Mouse (Mus musculus): ENCODE measurements at regions not wholly inside any gene's neighbourhood (a gene's known extent, or its start where the extent isn't known, plus 50 kb on each side); places are given as distances from the start of the nearest gene placed in this dataset.
"Not testable (repeated sequence)": the region's sequence is repeated elsewhere in the genome, so short reads cannot be mapped to it uniquely, and the experiment has no call there.

DNA sequence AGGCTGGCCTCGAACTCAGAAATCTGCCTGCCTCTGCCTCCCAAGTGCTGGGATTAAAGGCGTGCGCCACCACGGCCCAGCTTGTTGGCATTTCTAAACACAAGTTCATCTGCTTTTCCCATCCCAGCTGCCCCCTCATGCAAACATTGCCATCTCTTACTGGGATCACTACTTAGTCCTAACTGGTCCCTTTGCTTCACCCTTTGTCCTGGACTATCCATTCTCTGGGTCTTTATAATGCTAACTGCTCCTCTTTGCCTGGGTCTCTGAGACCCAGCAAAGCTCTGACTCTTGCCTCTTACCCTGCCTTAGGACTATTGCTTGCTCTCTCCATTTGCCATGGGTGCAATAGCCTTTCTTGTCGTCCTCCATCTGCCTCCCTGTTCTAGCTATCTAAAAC lies 103.7 kb downstream of the Dad1 start:
- intact Hi-C loops (cut with DNase I), result loop anchor here (2.0 kb wide), 1 partner anchor 269 kb away; no protein-coding TSS in a partner anchor
- no peak for DNase-seq

DNA sequence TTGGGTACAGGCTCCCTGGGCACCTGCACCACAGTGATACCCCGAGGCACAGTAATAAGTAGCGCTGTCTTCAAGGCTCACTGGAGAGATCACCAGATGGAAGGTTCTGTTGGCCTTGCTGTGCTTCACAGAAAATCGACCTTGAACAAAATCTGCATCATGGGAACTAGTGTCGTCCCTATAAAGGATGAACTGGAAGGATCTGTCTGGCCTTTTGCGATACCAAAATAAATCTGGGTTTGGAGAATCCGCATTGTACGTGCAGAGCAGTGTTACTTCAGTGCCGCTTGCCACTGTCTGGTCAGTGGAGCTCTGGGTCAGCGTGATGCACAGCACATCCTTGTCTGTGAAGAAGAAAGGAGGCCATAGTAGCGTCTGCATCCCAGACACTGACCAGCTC lies 105.3 kb downstream of the Dad1 start:
- no peak for DNase-seq
- intact Hi-C loops (cut with DNase I), result no loop called here

- no peak for DNase-seq
- intact Hi-C loops (cut with DNase I), result no loop called here
Observed at GRCm38 (mm10) chr14:54148121-54148520, 105.8 kb downstream of the Dad1 start.

- intact Hi-C loops (cut with DNase I), result no loop called here
- DNase-seq, result no peak
Observed at GRCm38 (mm10) chr14:54147546-54147945, 106.4 kb downstream of the Dad1 start.

GRCm38 (mm10) chr14:54145743-54146741 lies 107.9 kb downstream of the Dad1 start:
- no peak for DNase-seq
- intact Hi-C loops (cut with DNase I), result no loop called here

- DNase-seq, result no peak
- intact Hi-C loops (cut with DNase I), result no loop called here
Observed at GRCm38 (mm10) chr14:54143828-54144227, 110.1 kb downstream of the Dad1 start.

DNA sequence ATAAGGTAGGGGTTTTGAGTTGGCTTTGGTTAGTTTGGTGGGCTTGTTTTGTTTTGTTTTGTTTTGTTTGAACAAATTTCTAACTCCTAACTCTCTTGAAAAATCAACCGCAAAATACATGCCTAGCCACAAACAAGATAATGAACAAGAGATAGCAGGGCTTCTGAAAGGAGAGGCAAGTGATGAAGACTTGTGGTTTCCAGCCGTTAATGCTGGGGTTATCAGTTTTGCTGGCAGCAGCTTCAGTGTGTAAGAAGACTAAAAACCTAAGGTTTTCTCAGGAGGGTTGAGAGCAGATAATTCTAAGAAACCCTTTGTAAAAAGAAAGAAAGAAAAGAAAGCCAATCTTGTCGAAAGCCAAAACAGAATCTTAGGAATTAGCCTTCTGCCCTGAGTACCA lies 115.6 kb downstream of the Dad1 start:
- intact Hi-C loops (cut with DNase I), result loop anchor here (5.0 kb wide), 1 partner anchor 41 kb away; no protein-coding TSS in a partner anchor
- no peak for DNase-seq

DNA sequence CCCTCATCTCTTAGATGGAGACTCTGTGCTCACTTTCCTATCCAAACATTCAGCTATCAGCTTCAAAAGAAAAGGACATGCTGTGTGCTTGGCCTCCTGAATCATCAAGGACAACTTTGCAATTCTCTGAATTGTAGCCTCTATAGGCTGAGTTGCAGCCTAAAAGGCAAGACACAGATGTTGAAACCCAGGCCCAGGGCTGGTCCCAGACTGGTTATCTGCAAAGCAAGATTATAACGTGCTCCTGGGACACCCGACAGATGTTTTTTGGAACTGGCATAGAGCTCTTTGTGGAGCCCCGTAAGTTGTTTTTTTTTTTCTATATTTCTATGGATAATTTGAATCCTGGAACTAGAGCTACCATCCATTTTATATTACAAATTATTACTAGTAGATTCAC lies 117.4 kb downstream of the Dad1 start:
- no peak for DNase-seq
- intact Hi-C loops (cut with DNase I), result loop anchor here (5.0 kb wide), 1 partner anchor 39 kb away; no protein-coding TSS in a partner anchor

- intact Hi-C loops (cut with DNase I), result no loop called here
- no peak for DNase-seq
Observed at GRCm38 (mm10) chr14:54128334-54128733, 125.6 kb downstream of the Dad1 start.

DNA sequence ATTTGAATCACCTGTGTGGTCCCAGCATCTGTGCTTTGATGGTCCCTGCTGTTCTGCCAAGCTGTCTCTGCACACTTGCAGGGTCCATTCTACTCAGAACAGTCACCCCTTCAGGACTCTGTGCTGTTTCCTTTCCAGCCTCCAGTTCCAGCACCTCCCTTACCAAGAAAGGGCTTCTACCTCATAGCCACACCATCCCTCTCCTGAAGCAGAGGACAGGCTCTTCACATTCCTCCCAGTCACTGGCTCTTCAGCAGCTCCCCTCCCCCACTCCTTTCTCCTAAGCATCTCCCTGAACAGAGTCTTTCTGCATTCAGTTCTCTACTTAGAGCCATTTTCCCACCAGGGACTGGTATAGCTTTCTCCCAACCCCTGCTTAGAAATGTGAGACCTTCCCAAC lies 128.4 kb downstream of the Dad1 start:
- intact Hi-C loops (cut with DNase I), result no loop called here
- no peak for DNase-seq

GRCm38 (mm10) chr14:54121973-54122372 lies 131.9 kb downstream of the Dad1 start:
- intact Hi-C loops (cut with DNase I), result no loop called here
- no peak for DNase-seq

DNA sequence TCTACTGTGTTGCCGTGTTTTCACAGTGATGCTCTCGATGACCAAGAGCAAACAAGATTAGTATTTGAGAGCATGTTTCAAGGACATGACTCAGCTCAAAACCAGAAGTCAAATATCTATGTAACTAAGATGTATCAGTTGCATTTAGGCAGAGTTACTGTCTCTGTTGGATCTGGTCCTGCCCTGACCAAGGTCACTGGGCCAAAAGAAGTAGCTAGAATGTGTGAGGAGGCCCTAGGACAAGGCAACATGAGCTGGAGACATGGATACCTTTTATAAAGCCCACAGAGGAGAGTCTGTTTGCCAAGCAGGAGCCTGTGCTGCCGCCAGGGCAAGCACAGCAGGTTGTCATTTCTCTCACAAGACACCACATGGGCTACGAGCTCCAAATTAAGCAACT lies 132.6 kb downstream of the Dad1 start:
- intact Hi-C loops (cut with DNase I), result no loop called here
- no peak for DNase-seq

- no peak for DNase-seq
- intact Hi-C loops (cut with DNase I), result no loop called here
Observed at GRCm38 (mm10) chr14:54120194-54120593, 133.7 kb downstream of the Dad1 start.

GRCm38 (mm10) chr14:54117607-54118006 lies 136.3 kb downstream of the Dad1 start:
- intact Hi-C loops (cut with DNase I); DNase-seq: not testable (repeated sequence)

DNA sequence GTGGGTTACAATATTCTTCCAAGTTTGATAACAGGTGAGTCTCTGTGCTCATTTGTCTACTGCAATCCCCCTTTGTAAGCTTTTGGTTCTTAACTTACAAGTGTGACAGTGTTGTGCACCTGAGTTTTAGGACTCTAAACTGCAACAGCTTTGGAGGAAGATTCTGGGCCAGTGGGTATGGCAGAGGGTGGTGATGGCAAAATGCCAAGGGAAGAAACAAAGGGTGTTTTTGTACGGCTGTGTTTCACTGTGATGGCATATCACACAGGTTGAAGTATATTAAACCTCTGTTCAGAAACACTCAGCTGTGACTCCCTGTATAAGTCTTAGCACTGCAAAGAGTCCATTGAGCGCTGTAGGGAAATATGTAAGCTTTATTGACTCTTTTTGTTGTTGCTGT lies 140.7 kb downstream of the Dad1 start:
- intact Hi-C loops (cut with DNase I), result no loop called here

DNA sequence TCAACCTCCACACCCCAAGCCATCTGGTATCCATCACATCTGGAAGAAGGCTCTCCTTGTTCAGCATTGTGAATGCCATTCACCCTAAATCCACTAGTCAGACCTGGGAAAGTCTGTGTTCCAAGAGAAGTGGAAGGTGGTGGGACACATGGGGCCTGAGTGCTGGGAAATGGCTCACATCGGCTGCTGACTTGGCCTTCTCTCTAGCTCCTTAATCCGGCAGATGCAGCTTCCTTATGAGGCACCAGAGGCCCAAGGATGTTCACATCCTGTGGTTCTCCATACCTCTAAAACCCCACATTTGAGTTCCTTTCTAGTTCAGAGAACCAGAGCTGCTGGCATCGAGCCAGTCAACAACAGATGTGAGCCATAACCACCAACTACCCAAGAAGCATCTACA lies 142.9 kb downstream of the Dad1 start:
- no peak for DNase-seq
- intact Hi-C loops (cut with DNase I), result no loop called here

More for the DNA sequence above, 140.7 kb downstream of the Dad1 start:
- no peak for DNase-seq

DNA sequence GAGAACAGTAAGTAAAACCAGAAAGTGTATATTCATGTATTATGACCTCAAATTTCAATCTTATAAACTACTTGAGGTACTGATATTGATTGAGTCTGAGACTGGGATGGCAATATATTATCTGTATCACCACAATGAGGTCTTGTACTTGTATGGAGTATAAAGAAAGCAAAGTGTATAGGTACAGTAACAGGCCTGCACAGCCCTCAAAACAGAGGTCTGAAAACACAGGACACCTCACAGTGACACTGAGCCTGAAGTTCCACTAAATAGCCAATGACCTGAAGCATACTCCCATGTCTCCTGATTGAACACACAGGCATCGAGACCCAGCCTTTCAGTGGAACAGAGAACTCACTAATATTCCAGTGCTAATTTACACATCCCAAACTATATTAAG lies 144.8 kb downstream of the Dad1 start:
- DNase-seq, result no peak
- intact Hi-C loops (cut with DNase I), result no loop called here

- intact Hi-C loops (cut with DNase I), result no loop called here
- DNase-seq, result peak; percentile 26 to 63
Observed at GRCm38 (mm10) chr14:54108311-54109074, 145.4 kb downstream of the Dad1 start.

DNA sequence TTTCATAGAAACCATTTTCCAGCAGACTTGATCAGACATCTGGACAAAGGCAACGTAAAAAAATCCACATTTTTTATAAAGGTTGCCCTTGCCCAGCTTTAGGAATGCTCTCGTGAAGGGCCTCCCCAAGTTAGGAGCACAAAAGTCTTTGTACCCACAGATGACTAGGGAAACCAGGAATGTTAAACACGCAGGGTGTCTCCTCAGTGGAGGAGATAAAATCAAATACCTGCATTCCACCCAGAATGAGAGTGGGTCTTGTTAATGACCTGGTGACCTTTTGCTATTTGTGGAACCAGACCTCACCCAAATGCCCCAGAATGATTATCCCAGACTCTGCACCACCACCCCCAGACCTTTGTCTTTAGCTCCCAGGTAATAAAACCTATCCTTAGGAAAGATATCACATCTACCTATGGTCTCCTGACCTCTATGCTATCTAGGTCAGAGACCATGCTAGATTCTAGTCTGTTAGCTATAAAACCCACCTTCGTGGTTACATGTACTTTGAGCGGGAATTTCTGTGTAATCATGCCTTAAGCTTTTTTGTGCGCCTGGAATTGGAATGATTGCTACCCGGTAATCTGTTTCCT lies 146.6 kb downstream of the Dad1 start:
- intact Hi-C loops (cut with DNase I), result no loop called here
- DNase-seq, result no peak

GRCm38 (mm10) chr14:54104243-54104642 lies 149.7 kb downstream of the Dad1 start:
- DNase-seq, result no peak
- intact Hi-C loops (cut with DNase I), result no loop called here

DNA sequence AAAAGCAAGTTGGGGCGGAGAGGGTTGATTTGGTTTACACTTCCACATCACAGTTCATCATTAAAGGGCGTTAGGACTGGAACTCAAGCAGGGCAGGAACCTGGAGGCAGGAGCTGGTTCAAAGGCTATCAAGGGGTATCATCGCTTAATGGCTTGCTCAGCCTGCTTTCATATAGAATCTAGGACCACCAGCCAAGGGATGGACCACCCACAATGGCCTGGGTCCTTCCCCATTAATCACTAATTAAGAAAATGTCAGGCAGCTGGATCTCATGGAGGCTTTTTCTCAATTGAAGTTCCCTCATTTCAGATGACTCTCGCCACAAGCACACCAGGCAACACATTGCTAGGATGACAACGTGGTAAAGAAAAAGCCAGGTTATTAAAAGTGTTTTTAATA lies 150.4 kb downstream of the Dad1 start:
- intact Hi-C loops (cut with DNase I), result no loop called here
- no peak for DNase-seq

Measured in heart, postnatal 14 days (tissue).